Mouse (Mus musculus): ENCODE data around the gene Sec24b.

- TF ChIP-seq SRF (IDR thresholded peaks at IDR 0.05; ENCODE audit: control insufficient read depth, insufficient read length, low read depth) (no peak), POLR2A (IDR thresholded peaks at IDR 0.05; ENCODE audit: insufficient read length, low read depth) (no peak), MYOG (IDR thresholded peaks at IDR 0.05; ENCODE audit: control insufficient read depth in 1 of 3, insufficient read depth in 1 of 3, insufficient read length in 2 of 3, low read depth in 2 of 3) (no peak)
Observed at GRCm38 (mm10) chr3:130012943-130013342, 48.4 kb downstream of the Sec24b start.
